In genomic region chr1:65046401-65047109, GRCm38 (mm10) we compare ENCODE assay signal across 9 mouse cellular contexts. TPM values are rescaled to one million over a fixed set of nuclear protein-coding genes. Genes with fewer than 3 reads are reported as not detected.
A peak's percentile ranks its signal among the peaks of the same experiment; 100 is the strongest.
DNase-seq lines count a peak whose midpoint lies in the region; ATAC-seq and TF ChIP-seq lines count a peak whose summit lies in the region.
"Had no signal": no experiment of that assay in that cellular context is flagged by ENCODE, and none has a peak within 500 bp of the region (broad histone marks: within the 10 kb centered on the region; RNA-seq: fewer than 3 reads in every experiment).

No protein-coding gene starts in this region.

- no peaks in the 10 kb centered on the region for H3K27me3 ChIP-seq in kidney, postnatal 0 days (ENCODE audit: insufficient read depth, low read length)
- H3K27me3 ChIP-seq: limb, embryonic 12.5 days had no signal

- TF ChIP-seq CTCF in kidney, postnatal 0 days (IDR thresholded peaks at IDR 0.05; ENCODE audit: low read depth) = peak; percentile 81

- no peak overlapping the region for H3K9ac ChIP-seq in kidney, postnatal 0 days (ENCODE audit: low read depth, low read length)
- H3K9ac ChIP-seq: limb, embryonic 12.5 days had no signal

- no peaks in the 10 kb centered on the region for H3K9me3 ChIP-seq in kidney, postnatal 0 days (replicated peaks; ENCODE audit: low read length)
- H3K9me3 ChIP-seq: limb, embryonic 12.5 days had no signal

- no peak overlapping the region for H3K4me3 ChIP-seq in kidney, postnatal 0 days (replicated peaks; ENCODE audit: low read depth, low read length)
- H3K4me3 ChIP-seq: limb, embryonic 12.5 days had no signal

- H3K4me1 ChIP-seq in kidney, postnatal 0 days (replicated peaks; ENCODE audit: insufficient read depth, low read length) = no peaks in the 10 kb centered on the region
- H3K4me1 ChIP-seq: limb, embryonic 12.5 days had no signal

- intact Hi-C loops in gastrocnemius, postnatal 36 days (cut with DNase I) = loop anchor here (2.0 kb wide), 1 partner anchor 132 kb away; no protein-coding TSS in a partner anchor

- no peak overlapping the region for H3K27ac ChIP-seq in kidney, postnatal 0 days
- H3K27ac ChIP-seq: limb, embryonic 12.5 days had no signal

- DNase-seq in gastrocnemius, adult 18-20 months (ENCODE audit: low spot score) = peak; percentile 21
- DNase-seq in gastrocnemius, postnatal 36 days = no peak
- DNase-seq in testis, postnatal 10 days (ENCODE audit: low spot score) = peak; percentile 57
- no peak for DNase-seq in testis, postnatal 14 days (ENCODE audit: low spot score)
- peak; percentile 81 for DNase-seq in kidney, postnatal 0 days (ENCODE audit: low spot score)

- peak; percentile 72; the same call in 1 of the 2 replicates for ATAC-seq in common myeloid progenitor, adult 5-6 weeks (replicated peaks; ENCODE audit: low read depth, poor library complexity, severe bottlenecking)
- no peak for ATAC-seq in kidney, postnatal 0 days (replicated peaks; ENCODE audit: low FRiP score, low read depth)
- 0 out of 2 replicates have a peak, but pooled peaks have one; percentile 54 for ATAC-seq in monocyte, adult 5-6 weeks (replicated peaks; ENCODE audit: insufficient number of reproducible peaks, low FRiP score, low TSS enrichment, poor library complexity, severe bottlenecking)
- ATAC-seq in erythroblast, adult 5-6 weeks (replicated peaks; ENCODE audit: low FRiP score, poor library complexity, severe bottlenecking) = no peak

- H3K36me3 ChIP-seq in kidney, postnatal 0 days (ENCODE audit: insufficient read depth, low read length) = no peaks in the 10 kb centered on the region
- H3K36me3 ChIP-seq: limb, embryonic 12.5 days had no signal

- H3K4me2 ChIP-seq in kidney, postnatal 0 days (ENCODE audit: low read length) = no peak overlapping the region
- H3K4me2 ChIP-seq: limb, embryonic 12.5 days had no signal

- WGBS in kidney, postnatal 0 days = 33% methylated on average over 8 of the region's 8 CpGs

RNA-seq across cellular contexts. Expression of gene Cryge, which starts 4.4 kb away (rescaled TPM):
- total RNA-seq in gastrocnemius, adult 18-20 months (2021) = not detected
- total RNA-seq in gastrocnemius, postnatal 36 days (2021) = not detected
- not detected in 2 replicates for total RNA-seq in common myeloid progenitor, adult 5-6 weeks (2017)
- polyA plus RNA-seq in kidney, postnatal 0 days (2015; fragmentation: Nextera tagmentation; extraction: Ambion mirVana) = 0.33 TPM in 1 of 2 replicates, not detected in the other
- total RNA-seq in monocyte, adult 5-6 weeks (2017) = not detected in 3 replicates
- not detected in 2 replicates for total RNA-seq in erythroblast, adult 5-6 weeks (2015; ENCODE audit: low replicate concordance)
- not detected in 2 replicates for total RNA-seq in erythroblast, adult 5-6 weeks (2017; ENCODE audit: low replicate concordance)
- polyA plus RNA-seq: limb, embryonic 12.5 days had no signal

RNA-seq across cellular contexts. Expression of gene Akr1cl, which starts 14.0 kb away (rescaled TPM):
- total RNA-seq in gastrocnemius, adult 18-20 months (2021) = under 1 TPM in 1 of 2 experiments, not detected in 1; 0.37 TPM
- not detected for total RNA-seq in gastrocnemius, postnatal 36 days (2021)
- not detected in 2 replicates for total RNA-seq in common myeloid progenitor, adult 5-6 weeks (2017)
- polyA plus RNA-seq in kidney, postnatal 0 days (2015; fragmentation: Nextera tagmentation; extraction: Ambion mirVana) = 0.11 TPM in 1 of 2 replicates, not detected in the other
- total RNA-seq in monocyte, adult 5-6 weeks (2017) = not detected in 3 replicates
- total RNA-seq in erythroblast, adult 5-6 weeks (2015; ENCODE audit: low replicate concordance) = not detected in 2 replicates
- total RNA-seq in erythroblast, adult 5-6 weeks (2017; ENCODE audit: low replicate concordance) = not detected in 2 replicates
- polyA plus RNA-seq: limb, embryonic 12.5 days had no signal

RNA-seq across cellular contexts. Expression of gene Crygd, which starts 16.7 kb away (rescaled TPM):
- total RNA-seq in gastrocnemius, adult 18-20 months (2021) = not detected
- not detected for total RNA-seq in gastrocnemius, postnatal 36 days (2021)
- total RNA-seq in common myeloid progenitor, adult 5-6 weeks (2017) = not detected in 2 replicates
- not detected in 2 replicates for polyA plus RNA-seq in kidney, postnatal 0 days (2015; fragmentation: Nextera tagmentation; extraction: Ambion mirVana)
- total RNA-seq in monocyte, adult 5-6 weeks (2017) = not detected in 3 replicates
- total RNA-seq in erythroblast, adult 5-6 weeks (2015; ENCODE audit: low replicate concordance) = not detected in 2 replicates
- not detected in 2 replicates for total RNA-seq in erythroblast, adult 5-6 weeks (2017; ENCODE audit: low replicate concordance)
- polyA plus RNA-seq: limb, embryonic 12.5 days had no signal

RNA-seq across cellular contexts. Expression of gene Crygc, which starts 26.9 kb away (rescaled TPM):
- not detected for total RNA-seq in gastrocnemius, adult 18-20 months (2021)
- not detected for total RNA-seq in gastrocnemius, postnatal 36 days (2021)
- not detected in 2 replicates for total RNA-seq in common myeloid progenitor, adult 5-6 weeks (2017)
- polyA plus RNA-seq in kidney, postnatal 0 days (2015; fragmentation: Nextera tagmentation; extraction: Ambion mirVana) = not detected in 2 replicates
- not detected in 3 replicates for total RNA-seq in monocyte, adult 5-6 weeks (2017)
- total RNA-seq in erythroblast, adult 5-6 weeks (2015; ENCODE audit: low replicate concordance) = not detected in 2 replicates
- not detected in 2 replicates for total RNA-seq in erythroblast, adult 5-6 weeks (2017; ENCODE audit: low replicate concordance)
- polyA plus RNA-seq: limb, embryonic 12.5 days had no signal

RNA-seq across cellular contexts. Expression of gene Crygb, which starts 35.5 kb away (rescaled TPM):
- not detected for total RNA-seq in gastrocnemius, adult 18-20 months (2021)
- total RNA-seq in gastrocnemius, postnatal 36 days (2021) = not detected
- total RNA-seq in common myeloid progenitor, adult 5-6 weeks (2017) = not detected in 2 replicates
- polyA plus RNA-seq in kidney, postnatal 0 days (2015; fragmentation: Nextera tagmentation; extraction: Ambion mirVana) = not detected in 2 replicates
- not detected in 3 replicates for total RNA-seq in monocyte, adult 5-6 weeks (2017)
- total RNA-seq in erythroblast, adult 5-6 weeks (2015; ENCODE audit: low replicate concordance) = not detected in 2 replicates
- not detected in 2 replicates for total RNA-seq in erythroblast, adult 5-6 weeks (2017; ENCODE audit: low replicate concordance)
- polyA plus RNA-seq: limb, embryonic 12.5 days had no signal

Comparison
In these comparisons a context has a peak if more than half of its experiments do, and no peak if none do; other contexts are left out.
1. DNase-seq: peak in gastrocnemius, adult 18-20 months (single experiment), testis, postnatal 10 days (single experiment) and kidney, postnatal 0 days (single experiment); none in gastrocnemius, postnatal 36 days (0 of 2) and testis, postnatal 14 days (single experiment).
2. ATAC-seq: peak in common myeloid progenitor, adult 5-6 weeks (single experiment) and monocyte, adult 5-6 weeks (single experiment); none in kidney, postnatal 0 days (single experiment) and erythroblast, adult 5-6 weeks (single experiment).